Mouse (Mus musculus) neural tube, postnatal 0 days (tissue): Measurements from ENCODE around the gene Scgb1a1. TPM values are rescaled to one million over a fixed set of nuclear protein-coding genes. Genes with fewer than 3 reads are reported as not detected.

Experiments
- polyA plus RNA-seq: library from polyadenylated mRNA; unstranded; fragments of >200 nt; fragmentation: Nextera tagmentation; extraction: Ambion mirVana; gene quantifications from 2 replicates; pipeline ENCODE4 v1.2.1, GENCODE M21; 2015

Gene Scgb1a1
- not detected in 2 replicates for polyA plus RNA-seq

GRCm38 (mm10) chr19:9087821-9088220 is at the start of gene Scgb1a1:
Gene Scgb1a1 (minus strand): TSS chr19:9087958.

GRCm38 (mm10) chr19:9135512-9136331 is 48.0 kb upstream of the Scgb1a1 start, which contains the start of gene Asrgl1:
Gene Asrgl1 (minus strand): TSS chr19:9135636.

Other genes with a start within 250 kb of the Scgb1a1 start
- gene Gng3, start 248.8 kb downstream of the Scgb1a1 start, polyA plus RNA-seq = 623 and 651 TPM in 2 replicates
- 1.4 and 2.2 TPM in 2 replicates for gene Lrrn4cl, start 237.2 kb downstream of the Scgb1a1 start, polyA plus RNA-seq
- 150 and 155 TPM in 2 replicates for gene Ubxn1, start 216.5 kb downstream of the Scgb1a1 start, polyA plus RNA-seq
- gene Uqcc3, start 207.0 kb downstream of the Scgb1a1 start, polyA plus RNA-seq = 70.9 and 75.2 TPM in 2 replicates
- gene Lbhd1, start 204.2 kb downstream of the Scgb1a1 start, polyA plus RNA-seq = 19.7 and 26.1 TPM in 2 replicates
- not detected in 2 replicates for gene Gm49403, start 204.0 kb downstream of the Scgb1a1 start, polyA plus RNA-seq
- 43.2 and 44.0 TPM in 2 replicates for gene 1810009A15Rik, start 199.1 kb downstream of the Scgb1a1 start, polyA plus RNA-seq
- 0.21 TPM in 1 of 2 replicates, not detected in the other for gene Gm49416, start 199.0 kb downstream of the Scgb1a1 start, polyA plus RNA-seq
- 21.7 and 23.3 TPM in 2 replicates for gene Ints5, start 195.0 kb downstream of the Scgb1a1 start, polyA plus RNA-seq
- gene Ganab, start 189.9 kb downstream of the Scgb1a1 start, polyA plus RNA-seq = 47.1 and 53.9 TPM in 2 replicates
- 83.2 and 86.3 TPM in 2 replicates for gene B3gat3, start 167.6 kb downstream of the Scgb1a1 start, polyA plus RNA-seq
- gene Rom1, start 158.6 kb downstream of the Scgb1a1 start, polyA plus RNA-seq = 5.2 and 5.4 TPM in 2 replicates
- 14.3 and 15.3 TPM in 2 replicates for gene Eml3, start 158.4 kb downstream of the Scgb1a1 start, polyA plus RNA-seq
- 58.6 and 60.1 TPM in 2 replicates for gene Mta2, start 146.1 kb downstream of the Scgb1a1 start, polyA plus RNA-seq
- 15.0 and 18.8 TPM in 2 replicates for gene Tut1, start 134.1 kb downstream of the Scgb1a1 start, polyA plus RNA-seq
- gene Eef1g, start 120.9 kb downstream of the Scgb1a1 start, polyA plus RNA-seq = 250 and 257 TPM in 2 replicates
- gene Ahnak, start 98.7 kb downstream of the Scgb1a1 start, polyA plus RNA-seq = 9.2 and 15.0 TPM in 2 replicates
- 52.7 and 53.1 TPM in 2 replicates for gene Asrgl1, start 47.7 kb upstream of the Scgb1a1 start, polyA plus RNA-seq